Mouse (Mus musculus): ENCODE results near the gene Mrps6.

DNA sequence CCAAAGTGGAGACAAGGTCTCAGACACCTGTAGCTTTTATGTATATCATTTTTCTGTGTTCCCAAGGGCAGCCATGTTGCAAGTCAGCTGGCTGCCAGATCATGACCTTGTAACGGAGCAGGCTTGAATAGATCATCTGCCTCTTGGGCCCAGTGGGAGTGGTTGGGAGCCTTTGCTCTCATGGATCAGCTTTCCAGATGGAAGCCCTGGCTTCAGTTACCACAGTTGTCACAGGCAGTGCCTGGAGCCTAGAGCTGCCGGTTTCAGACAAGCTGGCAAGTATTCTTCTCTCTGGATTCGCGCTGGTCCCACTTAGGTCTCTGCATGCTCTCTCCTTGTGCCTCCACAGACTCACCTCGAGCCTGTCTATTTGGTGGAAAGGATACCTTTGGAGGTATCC is 44.0 kb downstream of the Mrps6 start:
- no peak for TF ChIP-seq GATA1 (IDR thresholded peaks at IDR 0.05; ENCODE audit: low read length)
- no peak for TF ChIP-seq TAL1 (IDR thresholded peaks at IDR 0.05; ENCODE audit: low read length)

All from erythroblast, embryonic 14.5 days (primary cell).